Mouse (Mus musculus) kidney, adult 8-10 months (tissue): ENCODE measurements at regions not wholly inside any gene's neighbourhood (a gene's known extent, or its start where the extent isn't known, plus 50 kb on each side); places are given as distances from the start of the nearest gene placed in this dataset.
A peak's percentile ranks its signal among the peaks of the same experiment; 100 is the strongest.

Experiments used
- DNase-seq, 2 experiments: peaks; one replicate each; pipeline ENCODE4 v3.0.0; 2022

- DNase-seq: no peak
Observed at GRCm38 (mm10) chr17:75714059-75714458, 162.3 kb upstream of the Fam98a start.

DNA sequence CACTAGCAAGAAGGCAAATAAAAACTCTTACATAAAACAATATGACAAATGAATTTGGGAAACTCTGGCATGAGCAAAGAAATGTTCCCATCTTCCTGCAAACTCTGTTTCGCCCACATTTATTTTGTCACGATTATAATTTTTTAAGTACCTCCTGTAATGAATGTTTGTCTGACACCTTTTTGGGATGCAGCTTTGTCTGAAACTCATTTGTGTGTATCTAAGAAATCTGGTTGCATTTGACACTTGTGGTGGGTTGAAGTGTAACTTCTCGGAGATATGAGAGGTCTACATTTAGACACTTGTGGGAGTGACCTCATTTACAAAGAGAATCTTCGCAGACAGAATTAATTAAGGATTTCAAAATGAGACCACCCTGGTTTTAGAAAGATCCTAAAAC is 155.9 kb upstream of the Fam98a start:
- no peak for DNase-seq

DNA sequence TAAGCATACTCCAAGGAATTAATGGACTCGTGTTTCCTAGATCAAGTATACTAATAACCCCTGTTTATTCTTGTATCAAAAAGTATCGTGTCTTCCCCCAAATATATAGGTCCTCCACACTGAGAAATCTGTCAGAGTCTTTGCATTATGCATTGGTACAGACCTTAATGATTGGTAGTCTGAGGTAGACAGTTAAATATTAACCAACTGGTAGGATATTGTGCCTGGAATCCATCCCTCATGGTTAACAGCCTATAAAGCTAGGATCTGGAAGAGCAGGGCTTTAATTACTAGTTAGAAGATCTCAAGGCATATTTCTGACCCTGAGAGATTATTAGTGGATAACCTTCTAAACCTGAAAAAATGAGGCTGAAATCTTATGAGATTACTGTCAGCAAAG is 153.6 kb upstream of the Fam98a start:
- no peak for DNase-seq

DNA sequence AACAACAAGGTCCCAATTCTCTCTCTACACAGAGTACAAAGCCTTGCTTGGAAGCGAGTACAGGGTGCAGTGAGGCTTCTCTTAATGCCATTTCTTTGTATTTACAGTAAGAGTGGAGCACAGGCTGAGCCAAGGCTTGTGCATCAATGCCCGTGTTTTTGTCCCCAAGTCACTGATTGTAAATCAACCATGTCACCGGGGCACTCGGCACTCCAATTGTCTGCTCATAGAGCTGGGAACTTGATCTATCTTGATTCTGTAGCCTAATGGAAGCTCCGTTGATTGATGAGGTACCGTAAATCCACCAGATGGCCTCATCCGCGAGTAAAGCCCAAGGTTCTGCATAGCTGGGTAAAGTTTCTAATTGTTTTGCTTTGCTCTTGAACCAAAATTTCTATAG is 152.1 kb upstream of the Fam98a start:
- no peak for DNase-seq

GRCm38 (mm10) chr17:75696729-75697103 is 145.0 kb upstream of the Fam98a start:
- no peak for DNase-seq

- DNase-seq: no peak
Observed at GRCm38 (mm10) chr17:75696103-75696728, 144.5 kb upstream of the Fam98a start.

GRCm38 (mm10) chr17:75685927-75686326 is 134.2 kb upstream of the Fam98a start:
- DNase-seq: no peak

- no peak for DNase-seq
Observed at GRCm38 (mm10) chr17:75646982-75647381, 95.2 kb upstream of the Fam98a start.

DNA sequence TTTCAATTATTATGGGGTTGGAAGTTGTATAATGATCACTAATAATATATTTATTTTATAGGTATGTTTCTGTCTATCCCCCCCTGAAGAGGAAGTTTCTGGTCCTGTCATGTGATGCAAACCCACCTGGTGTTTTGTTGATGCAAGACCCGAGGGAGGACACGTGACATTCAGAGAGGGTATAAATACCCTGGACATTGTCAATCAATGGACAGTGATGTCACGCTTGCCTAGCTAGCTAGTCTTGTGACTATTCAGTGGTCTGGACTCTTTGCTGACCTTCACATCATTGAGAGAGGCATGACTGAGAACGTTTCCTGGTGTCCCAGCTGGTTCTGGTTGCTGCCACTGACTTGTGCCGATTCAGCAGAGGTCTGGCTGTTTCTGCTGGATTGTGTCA is 93.0 kb upstream of the Fam98a start:
- no peak for DNase-seq

DNA sequence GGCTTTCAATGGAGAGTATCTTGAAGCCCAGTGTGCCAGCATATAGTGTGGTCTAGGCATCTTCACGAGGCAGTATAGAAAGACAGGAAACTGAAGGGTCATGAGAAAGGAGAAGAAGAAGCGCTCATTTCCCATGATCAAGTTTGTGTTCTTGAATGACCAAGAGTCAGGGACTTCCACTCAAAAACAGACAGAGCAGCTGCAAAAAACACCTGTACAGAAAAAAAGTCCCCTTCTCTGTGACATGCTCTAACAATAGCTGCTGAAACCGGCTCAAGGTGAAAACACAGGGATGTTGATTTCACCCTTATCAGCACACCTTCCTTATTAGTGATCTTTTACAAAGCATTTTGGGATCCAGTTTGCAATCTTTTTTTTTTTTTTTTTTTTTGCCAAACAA is 90.6 kb upstream of the Fam98a start:
- no peak for DNase-seq

DNA sequence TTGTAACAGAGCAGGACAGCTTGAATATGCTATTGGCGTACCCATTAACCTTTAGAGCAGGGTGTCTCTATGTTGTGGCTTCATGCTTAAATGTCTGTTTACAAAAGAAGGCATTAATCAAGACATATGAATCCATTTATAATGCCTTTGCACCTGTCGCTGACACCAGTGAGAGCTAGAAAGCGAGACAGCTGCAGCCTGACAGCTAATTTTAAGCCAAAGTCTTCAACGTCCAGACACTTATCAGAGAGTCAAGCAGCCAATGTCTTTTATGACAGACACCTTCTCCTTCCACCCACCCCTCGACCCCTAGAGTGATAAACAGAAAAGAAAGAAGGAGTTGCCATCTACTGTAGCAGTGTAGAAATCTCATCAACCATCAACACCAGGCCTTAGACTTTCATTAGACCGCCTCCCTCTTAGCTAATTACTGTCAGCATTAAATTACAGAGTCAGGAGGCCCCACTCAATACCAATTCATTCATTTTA is 89.3 kb upstream of the Fam98a start:
- DNase-seq: no peak

- DNase-seq: no peak
Observed at GRCm38 (mm10) chr17:75640575-75640974, 88.8 kb upstream of the Fam98a start.

DNA sequence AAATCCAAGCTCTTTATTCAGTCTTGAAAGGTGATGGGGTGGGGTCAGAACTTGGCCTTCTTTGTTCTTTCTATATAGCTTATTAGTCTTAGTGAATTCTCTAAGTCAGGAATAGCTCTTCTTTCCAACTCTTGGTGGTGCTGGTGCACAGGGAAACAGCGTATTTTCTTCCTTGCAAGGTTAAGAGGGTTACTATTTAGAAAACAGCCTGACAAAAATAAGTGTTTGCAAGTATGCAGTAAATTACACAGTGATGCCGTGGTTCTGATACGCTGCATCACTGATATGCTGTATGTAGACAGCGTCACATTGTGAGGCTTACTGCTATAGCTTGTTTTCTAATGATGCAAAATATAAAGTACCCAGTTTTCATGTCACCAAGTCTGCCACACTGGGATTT is 78.1 kb upstream of the Fam98a start:
- no peak for DNase-seq

- DNase-seq: peak in 1 of 2 experiments; percentile 8
Observed at GRCm38 (mm10) chr17:75619472-75619871, 67.7 kb upstream of the Fam98a start.

- no peak for DNase-seq
Observed at GRCm38 (mm10) chr17:75618514-75618913, 66.8 kb upstream of the Fam98a start.

GRCm38 (mm10) chr17:75617280-75617679 is 65.5 kb upstream of the Fam98a start:
- peak in 1 of 2 experiments; percentile 4 for DNase-seq

- DNase-seq: peak; percentile 5 to 52
Observed at GRCm38 (mm10) chr17:75615335-75615734, 63.6 kb upstream of the Fam98a start.

GRCm38 (mm10) chr17:75603417-75604086 is 51.8 kb upstream of the Fam98a start:
- DNase-seq: no peak
